Mouse (Mus musculus) lung, postnatal 0 days (tissue): ENCODE measurements at regions not wholly inside any gene's neighbourhood (a gene's known extent, or its start where the extent isn't known, plus 50 kb on each side); places are given as distances from the start of the nearest gene placed in this dataset.
A peak's percentile ranks its signal among the peaks of the same experiment; 100 is the strongest.

Experiments
- CTCF ChIP-seq: IDR thresholded peaks from 2 replicates; pipeline ENCODE4 v1.5.1; 2016; ENCODE audit warnings: antibody characterized with exemption, mild to moderate bottlenecking
- EP300 ChIP-seq: IDR thresholded peaks from 2 replicates; pipeline ENCODE4 v1.6.1; 2016; ENCODE audit warnings: antibody characterized with exemption, mild to moderate bottlenecking, control low read depth

GRCm38 (mm10) chr1:23286741-23287140 is 110.8 kb downstream of the Ogfrl1 start:
- TF ChIP-seq CTCF (peak; percentile 87), EP300 (no peak; the same call in 1 of the 2 replicates)
